Mouse (Mus musculus): ENCODE data around the gene Krtdap. TPM values are rescaled to one million over a fixed set of nuclear protein-coding genes. Genes with fewer than 3 reads are reported as not detected.

The Krtdap gene
- polyA plus RNA-seq, 2 experiments, result not detected

- H3K4me2 ChIP-seq (ENCODE audit: low read depth), result no peak overlapping the region
- TF ChIP-seq CTCF (IDR thresholded peaks at IDR 0.05; ENCODE audit: low read depth) (no peak), EP300 (IDR thresholded peaks at IDR 0.05; ENCODE audit: low read depth) (no peak)
- H3K9ac ChIP-seq (replicated peaks), result no peak overlapping the region
- no peak overlapping the region for H3K4me3 ChIP-seq (ENCODE audit: insufficient read depth in 1 of 2, low read depth in 2 of 2, low read length in 2 of 2)
- WGBS (ENCODE audit: insufficient replicate concordance), result 55% methylated on average over 13 of the region's 13 CpGs
- no peaks in the 10 kb centered on the region for H3K4me1 ChIP-seq (replicated peaks; ENCODE audit: control insufficient read depth in 2 of 2, insufficient read depth in 2 of 2, low read length in 1 of 2)
- H3K36me3 ChIP-seq (replicated peaks; ENCODE audit: control insufficient read depth, insufficient read depth, low read depth), result no peaks in the 10 kb centered on the region
- H3K9me3 ChIP-seq (ENCODE audit: control insufficient read depth, low read length), result no peaks in the 10 kb centered on the region
- H3K27me3 ChIP-seq (ENCODE audit: control insufficient read depth, insufficient read depth, low read length), result no peaks in the 10 kb centered on the region
- ATAC-seq (ENCODE audit: insufficient read depth) (no peak), DNase-seq (ENCODE audit: low read depth in 3 of 3, low spot score in 3 of 3) (no peak)
- H3K27ac ChIP-seq, result no peak overlapping the region
Observed at GRCm38 (mm10) chr7:30785721-30786546, 1.8 kb upstream of the Krtdap start.

DNA sequence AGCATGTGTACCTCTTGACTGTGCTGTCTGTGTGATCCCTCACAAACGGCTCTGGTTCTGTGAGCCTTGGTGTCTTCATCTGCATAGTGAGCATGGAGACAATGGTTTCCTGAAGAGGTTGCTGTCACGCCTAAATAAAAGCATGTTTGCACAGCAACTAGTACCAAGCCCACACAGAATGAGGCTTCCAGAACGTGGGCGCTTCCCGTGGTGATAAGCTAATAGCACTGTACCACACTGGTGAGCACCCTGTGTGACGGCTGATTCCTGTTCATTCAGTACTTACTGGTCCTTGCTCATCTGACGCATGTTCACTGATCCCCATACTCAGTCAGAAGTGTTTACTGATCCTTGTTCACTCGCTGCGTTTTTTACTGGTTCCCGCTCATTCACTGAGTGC lies 2.4 kb downstream of the Krtdap start:
- no peaks in the 10 kb centered on the region for H3K9me3 ChIP-seq (ENCODE audit: control insufficient read depth, low read length)
- no peak overlapping the region for H3K9ac ChIP-seq (replicated peaks)
- no peak for TF ChIP-seq EP300 (IDR thresholded peaks at IDR 0.05; ENCODE audit: low read depth)
- no peak for TF ChIP-seq CTCF (IDR thresholded peaks at IDR 0.05; ENCODE audit: low read depth)
- no peak for DNase-seq (ENCODE audit: low read depth in 3 of 3, low spot score in 3 of 3)
- no peak for ATAC-seq (ENCODE audit: insufficient read depth)
- H3K4me3 ChIP-seq (ENCODE audit: insufficient read depth in 1 of 2, low read depth in 2 of 2, low read length in 2 of 2), result no peak overlapping the region
- no peaks in the 10 kb centered on the region for H3K27me3 ChIP-seq (ENCODE audit: control insufficient read depth, insufficient read depth, low read length)
- no peaks in the 10 kb centered on the region for H3K4me1 ChIP-seq (replicated peaks; ENCODE audit: control insufficient read depth in 2 of 2, insufficient read depth in 2 of 2, low read length in 1 of 2)
- H3K36me3 ChIP-seq (replicated peaks; ENCODE audit: control insufficient read depth, insufficient read depth, low read depth), result no peaks in the 10 kb centered on the region
- no peak overlapping the region for H3K4me2 ChIP-seq (ENCODE audit: low read depth)
- H3K27ac ChIP-seq, result no peak overlapping the region
- WGBS (ENCODE audit: insufficient replicate concordance), result 60% methylated on average over 10 of the region's 10 CpGs

DNA sequence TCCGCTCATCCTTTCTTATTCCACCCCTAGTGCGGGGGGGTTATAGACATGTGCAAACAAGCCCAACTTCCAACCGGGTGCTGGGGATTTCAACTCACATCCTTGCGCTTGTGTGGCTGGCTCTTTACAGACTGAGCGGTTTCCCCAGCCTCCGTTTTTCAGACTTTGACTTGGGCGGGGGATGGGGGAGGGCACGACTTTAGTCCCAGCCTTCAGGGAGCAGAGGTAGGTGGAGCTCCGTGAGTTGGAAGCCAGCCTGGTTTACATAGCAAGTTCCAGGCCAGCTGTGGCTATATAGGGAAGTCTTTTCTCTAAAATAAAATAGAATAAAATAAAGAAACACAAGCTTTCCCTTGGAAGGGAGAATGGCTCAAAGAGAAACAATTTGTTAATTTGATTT lies 4.2 kb downstream of the Krtdap start:
- DNase-seq (ENCODE audit: low read depth in 3 of 3, low spot score in 3 of 3) (no peak), ATAC-seq (ENCODE audit: insufficient read depth) (no peak)
- TF ChIP-seq CTCF (IDR thresholded peaks at IDR 0.05; ENCODE audit: low read depth), result no peak
- WGBS (ENCODE audit: insufficient replicate concordance), result 17% methylated on average over 9 of the region's 9 CpGs
- Histone ChIP-seq H3K9me3 (ENCODE audit: control insufficient read depth, low read length) (no peaks in the 10 kb centered on the region), H3K36me3 (replicated peaks; ENCODE audit: control insufficient read depth, insufficient read depth, low read depth) (no peaks in the 10 kb centered on the region), H3K27me3 (ENCODE audit: control insufficient read depth, insufficient read depth, low read length) (no peaks in the 10 kb centered on the region), H3K9ac (replicated peaks) (no peak overlapping the region), H3K4me3 (ENCODE audit: insufficient read depth in 1 of 2, low read depth in 2 of 2, low read length in 2 of 2) (no peak overlapping the region), H3K4me2 (ENCODE audit: low read depth) (no peak overlapping the region), H3K4me1 (replicated peaks; ENCODE audit: control insufficient read depth in 2 of 2, insufficient read depth in 2 of 2, low read length in 1 of 2) (no peaks in the 10 kb centered on the region), H3K27ac (no peak overlapping the region)

DNA sequence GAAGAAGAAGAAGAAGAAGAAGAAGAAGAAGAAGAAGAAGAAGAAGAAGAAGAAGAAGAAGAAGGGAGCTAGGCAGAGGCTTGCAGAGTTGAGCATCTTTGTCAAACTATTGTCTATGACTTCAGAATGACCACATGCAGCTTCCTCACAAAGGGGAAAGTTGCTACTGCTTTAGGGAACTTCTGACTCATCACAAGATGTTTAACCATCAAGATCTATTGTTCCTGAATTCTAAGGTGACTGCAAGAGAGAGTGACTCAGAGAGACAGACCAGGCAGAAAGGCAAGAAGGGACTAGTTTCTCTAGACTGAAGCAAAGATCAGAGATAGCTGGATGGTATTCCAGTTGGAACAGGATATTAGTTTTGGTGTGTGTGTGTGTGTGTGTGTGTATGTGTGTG lies 7.2 kb downstream of the Krtdap start:
- H3K27ac ChIP-seq, result no peak overlapping the region
- no peak overlapping the region for H3K9ac ChIP-seq (replicated peaks)
- ATAC-seq (ENCODE audit: insufficient read depth) (no peak), DNase-seq (ENCODE audit: low read depth in 3 of 3, low spot score in 3 of 3) (no peak)
- no peak overlapping the region for H3K4me3 ChIP-seq (ENCODE audit: insufficient read depth in 1 of 2, low read depth in 2 of 2, low read length in 2 of 2)
- H3K9me3 ChIP-seq (ENCODE audit: control insufficient read depth, low read length), result no peaks in the 10 kb centered on the region
- H3K27me3 ChIP-seq (ENCODE audit: control insufficient read depth, insufficient read depth, low read length), result no peaks in the 10 kb centered on the region
- no peak for TF ChIP-seq EP300 (IDR thresholded peaks at IDR 0.05; ENCODE audit: low read depth)
- TF ChIP-seq CTCF (IDR thresholded peaks at IDR 0.05; ENCODE audit: low read depth), result no peak
- H3K4me2 ChIP-seq (ENCODE audit: low read depth), result no peak overlapping the region
- H3K4me1 ChIP-seq (replicated peaks; ENCODE audit: control insufficient read depth in 2 of 2, insufficient read depth in 2 of 2, low read length in 1 of 2), result no peaks in the 10 kb centered on the region
- no peaks in the 10 kb centered on the region for H3K36me3 ChIP-seq (replicated peaks; ENCODE audit: control insufficient read depth, insufficient read depth, low read depth)

- no peak for ATAC-seq (ENCODE audit: insufficient read depth)
Observed at GRCm38 (mm10) chr7:30796790-30797189, 9.1 kb downstream of the Krtdap start.

More at GRCm38 (mm10) chr7:30796790-30797189, 9.1 kb downstream of the Krtdap start:
- Histone ChIP-seq H3K9me3 (ENCODE audit: control insufficient read depth, low read length) (peaks cover 4% of the 10 kb centered on the region), H3K27ac (no peak overlapping the region), H3K9ac (replicated peaks) (no peak overlapping the region), H3K4me3 (ENCODE audit: insufficient read depth in 1 of 2, low read depth in 2 of 2, low read length in 2 of 2) (no peak overlapping the region), H3K36me3 (replicated peaks; ENCODE audit: control insufficient read depth, insufficient read depth, low read depth) (no peaks in the 10 kb centered on the region), H3K4me1 (replicated peaks; ENCODE audit: control insufficient read depth in 2 of 2, insufficient read depth in 2 of 2, low read length in 1 of 2) (no peaks in the 10 kb centered on the region), H3K27me3 (ENCODE audit: control insufficient read depth, insufficient read depth, low read length) (no peaks in the 10 kb centered on the region), H3K4me2 (ENCODE audit: low read depth) (no peak overlapping the region)
- 54% methylated on average over 1 of the region's 1 CpGs for WGBS (ENCODE audit: insufficient replicate concordance)
- DNase-seq (ENCODE audit: low read depth in 3 of 3, low spot score in 3 of 3), result no peak
- no peak for TF ChIP-seq CTCF (IDR thresholded peaks at IDR 0.05; ENCODE audit: low read depth)
- no peak for TF ChIP-seq EP300 (IDR thresholded peaks at IDR 0.05; ENCODE audit: low read depth)

All from liver, embryonic 14.5 days (tissue).